Mouse (Mus musculus): ENCODE measurements at regions not wholly inside any gene's neighbourhood (a gene's known extent, or its start where the extent isn't known, plus 50 kb on each side); places are given as distances from the start of the nearest gene placed in this dataset.

GRCm38 (mm10) chrX:68954687-68955086 lies 61.8 kb upstream of the Gm6812 start:
- DNase-seq (ENCODE audit: low spot score) = peak; percentile 16

GRCm38 (mm10) chrX:68953298-68953697 lies 60.4 kb upstream of the Gm6812 start:
- no peak for DNase-seq (ENCODE audit: low spot score)

- peak; percentile 75 for DNase-seq (ENCODE audit: low spot score)
Measured at GRCm38 (mm10) chrX:68950730-68951129, 57.9 kb upstream of the Gm6812 start.

- DNase-seq (ENCODE audit: low spot score) = no peak
Measured at GRCm38 (mm10) chrX:68945741-68946140, 52.9 kb upstream of the Gm6812 start.

All from retina, embryonic 14.5 days (tissue).